Mouse (Mus musculus): ENCODE measurements around the gene Plxna2. TPM values are rescaled to one million over a fixed set of nuclear protein-coding genes. Genes with fewer than 3 reads are reported as not detected.
A peak's percentile ranks its signal among the peaks of the same experiment; 100 is the strongest.

Plxna2 gene
- total RNA-seq (2021) = 10 to 100 TPM; 25.8 to 26.7 TPM

DNA sequence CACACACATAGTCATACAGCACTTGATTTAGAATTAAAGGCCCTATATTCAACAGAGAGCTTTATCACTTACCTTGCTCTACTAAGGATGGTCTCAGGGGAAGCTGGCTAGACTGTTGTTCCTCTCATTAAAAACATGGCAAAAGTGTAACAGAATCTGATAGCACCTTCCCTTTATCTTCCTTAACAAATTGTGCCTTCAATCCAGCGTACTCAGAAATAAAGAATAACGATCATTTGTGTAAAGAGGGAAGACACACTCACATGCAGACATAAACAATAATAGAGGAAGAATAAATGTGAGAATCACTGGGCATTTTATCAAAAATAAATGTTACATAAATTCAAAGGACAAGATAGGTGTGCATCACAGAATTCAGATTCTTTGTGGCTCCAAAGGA is at the start of gene Plxna2:
Gene Plxna2 (plus strand): TSS at position 301 of the 400 bp plus-strand sequence.
- no peak for DNase-seq (ENCODE audit: low spot score)
- intact Hi-C loops (cut with DNase I) = loop anchor here (2.0 to 10.0 kb wide), 2 partner anchors 199 to 353 kb away; no protein-coding TSS in a partner anchor

DNA sequence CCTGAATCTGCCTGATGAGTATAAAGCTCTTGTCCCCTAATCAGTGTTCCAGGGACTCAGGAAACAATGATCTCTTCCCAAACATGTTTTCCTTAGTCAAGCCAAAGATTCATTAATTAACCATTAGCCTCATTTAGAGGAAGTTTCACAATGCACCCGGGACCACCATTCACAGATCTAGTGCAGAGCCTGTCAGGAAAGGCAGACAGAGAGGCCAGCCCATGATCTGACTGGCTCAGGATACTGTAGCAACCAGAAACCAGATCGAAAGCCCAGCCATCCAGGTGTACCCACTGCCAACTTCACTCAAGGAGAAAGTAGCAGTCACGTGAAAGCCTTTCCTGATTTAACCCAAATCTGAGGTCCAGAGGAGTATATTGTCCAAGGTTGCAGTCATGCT is 44.1 kb upstream of the Plxna2 start:
- intact Hi-C loops (cut with DNase I) = no loop called here
- DNase-seq (ENCODE audit: low spot score) = no peak

DNA sequence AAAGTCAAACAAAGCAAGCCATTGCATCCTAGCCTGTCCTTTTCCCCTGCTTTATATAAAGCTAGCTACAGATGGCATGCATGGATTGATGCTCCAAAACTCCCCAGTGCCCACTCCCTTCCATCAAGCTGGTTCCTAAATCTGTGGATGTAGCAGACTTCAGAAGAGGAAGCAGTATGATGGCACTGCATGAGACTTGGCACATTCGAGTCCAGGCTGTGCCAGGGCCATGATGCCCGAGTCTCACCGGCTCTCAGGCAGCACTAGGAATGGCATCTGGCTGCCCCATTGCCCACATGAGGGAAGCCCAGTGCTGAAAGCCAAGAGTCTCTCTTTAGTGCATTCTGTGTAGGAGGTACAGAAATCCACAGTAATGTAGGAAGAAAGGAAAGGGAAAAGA is 39.7 kb upstream of the Plxna2 start:
- intact Hi-C loops (cut with DNase I) = no loop called here
- no peak for DNase-seq (ENCODE audit: low spot score)

GRCm38 (mm10) chr1:194580539-194580938 is 37.5 kb upstream of the Plxna2 start:
- intact Hi-C loops (cut with DNase I) = no loop called here
- DNase-seq (ENCODE audit: low spot score) = no peak

- intact Hi-C loops (cut with DNase I) = no loop called here
- no peak for DNase-seq (ENCODE audit: low spot score)
Observed at GRCm38 (mm10) chr1:194586670-194587069, 31.3 kb upstream of the Plxna2 start.

GRCm38 (mm10) chr1:194587532-194587931 is 30.5 kb upstream of the Plxna2 start:
- intact Hi-C loops (cut with DNase I) = no loop called here
- DNase-seq (ENCODE audit: low spot score) = peak; percentile 10

- DNase-seq (ENCODE audit: low spot score) = no peak
- intact Hi-C loops (cut with DNase I) = no loop called here
Observed at GRCm38 (mm10) chr1:194587956-194588668, 29.9 kb upstream of the Plxna2 start.

- intact Hi-C loops (cut with DNase I) = no loop called here
- DNase-seq (ENCODE audit: low spot score) = no peak
Observed at GRCm38 (mm10) chr1:194588711-194589451, 29.1 kb upstream of the Plxna2 start.

GRCm38 (mm10) chr1:194593155-194593554 is 24.9 kb upstream of the Plxna2 start:
- no peak for DNase-seq (ENCODE audit: low spot score)
- intact Hi-C loops (cut with DNase I) = no loop called here

DNA sequence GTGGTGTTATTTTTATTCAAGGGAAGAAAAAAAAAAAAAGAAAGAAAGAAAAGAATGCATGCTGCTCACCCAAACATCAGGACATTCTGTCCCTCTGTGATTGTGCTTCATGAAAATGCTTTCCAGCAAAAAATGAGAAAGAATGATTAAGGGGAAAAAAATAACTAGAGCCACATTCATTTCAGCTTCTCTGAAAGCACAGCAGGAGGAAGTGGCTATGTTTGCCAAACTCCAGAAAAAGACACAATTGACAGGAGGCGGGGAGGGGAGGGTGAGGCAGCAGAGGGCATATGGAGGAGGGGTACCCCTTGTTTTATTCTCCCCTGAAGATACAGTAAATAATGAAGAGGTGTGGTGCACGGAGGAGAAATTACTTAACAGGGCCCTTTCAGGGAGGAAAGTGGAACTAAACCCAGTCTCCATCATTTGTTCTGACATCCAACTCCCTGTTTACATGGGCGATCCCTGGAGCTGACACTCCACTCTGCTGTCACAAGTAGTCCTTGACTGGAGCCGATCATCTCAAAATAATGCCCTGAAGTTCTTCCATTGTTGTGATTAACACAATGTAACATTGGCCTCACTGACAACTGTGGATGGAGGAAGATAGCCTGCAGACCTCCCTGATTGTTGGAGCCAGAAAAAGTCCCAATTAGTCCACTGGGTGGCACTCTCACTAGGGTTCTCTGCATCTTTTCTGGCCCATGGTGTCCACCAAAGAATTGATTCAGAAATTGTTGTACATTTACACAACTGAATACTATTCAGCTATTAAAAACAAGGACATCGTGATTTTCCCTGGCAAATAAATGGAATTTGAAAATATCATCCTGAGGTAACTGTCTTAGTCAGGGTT is 10.4 kb upstream of the Plxna2 start:
- no peak for DNase-seq (ENCODE audit: low spot score)
- intact Hi-C loops (cut with DNase I) = no loop called here

GRCm38 (mm10) chr1:194610516-194610915 is 7.5 kb upstream of the Plxna2 start:
- no peak for DNase-seq (ENCODE audit: low spot score)
- intact Hi-C loops (cut with DNase I) = loop anchor here (10.0 kb wide), 1 partner anchor 346 kb away; no protein-coding TSS in a partner anchor

DNA sequence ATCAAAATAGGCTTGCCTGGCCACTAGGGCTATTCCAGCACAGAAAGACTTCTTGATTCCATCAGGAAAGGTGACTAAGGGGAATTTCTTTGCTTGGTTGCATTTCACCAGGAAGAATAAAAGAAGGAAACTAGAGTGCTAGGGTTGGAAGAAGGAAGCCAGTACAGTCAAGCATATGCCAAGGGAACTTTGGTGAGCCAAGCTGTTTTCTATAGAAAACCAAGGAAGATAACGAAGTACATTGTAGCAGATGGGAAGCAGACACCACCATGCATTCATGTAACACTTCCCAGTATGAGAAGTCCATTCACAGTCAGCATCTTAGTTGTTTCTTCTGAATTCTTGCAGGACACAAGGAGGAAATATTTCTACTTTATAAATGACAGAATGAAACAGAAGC is 5.4 kb upstream of the Plxna2 start:
- intact Hi-C loops (cut with DNase I) = loop anchor here (10.0 kb wide), 1 partner anchor 348 kb away; no protein-coding TSS in a partner anchor

DNA sequence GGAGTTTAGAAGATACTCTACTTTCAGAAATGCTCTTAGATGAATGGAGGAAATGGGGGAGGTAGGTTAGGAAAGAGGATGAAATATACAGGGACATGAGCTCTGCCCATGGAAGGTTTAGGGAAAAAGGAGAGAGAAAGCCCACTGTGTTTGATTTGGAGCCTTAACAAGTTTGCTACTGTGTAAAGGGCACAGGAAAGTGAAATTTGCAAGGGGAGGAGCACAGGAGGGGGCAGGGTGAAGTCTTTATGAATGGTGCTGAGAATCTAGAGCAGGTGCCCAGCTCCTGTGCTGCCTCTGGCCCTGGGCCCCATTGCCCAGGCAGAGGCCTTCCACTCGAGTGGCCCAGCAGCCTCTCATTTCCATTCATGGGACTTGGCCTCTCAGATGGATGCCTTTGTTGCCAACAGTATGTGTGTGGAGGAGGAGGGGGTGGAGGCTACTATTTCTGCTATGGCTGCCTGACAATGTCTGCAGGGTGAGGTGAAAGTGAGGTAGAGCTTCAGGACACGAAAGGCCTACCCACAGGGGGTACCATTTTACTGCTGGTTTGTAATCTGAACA is 4.7 kb upstream of the Plxna2 start:
- intact Hi-C loops (cut with DNase I) = loop anchor here (10.0 kb wide), 1 partner anchor 349 kb away; no protein-coding TSS in a partner anchor
- DNase-seq (ENCODE audit: low spot score) = no peak

More for the DNA sequence above, 5.4 kb upstream of the Plxna2 start:
- no peak for DNase-seq (ENCODE audit: low spot score)

DNA sequence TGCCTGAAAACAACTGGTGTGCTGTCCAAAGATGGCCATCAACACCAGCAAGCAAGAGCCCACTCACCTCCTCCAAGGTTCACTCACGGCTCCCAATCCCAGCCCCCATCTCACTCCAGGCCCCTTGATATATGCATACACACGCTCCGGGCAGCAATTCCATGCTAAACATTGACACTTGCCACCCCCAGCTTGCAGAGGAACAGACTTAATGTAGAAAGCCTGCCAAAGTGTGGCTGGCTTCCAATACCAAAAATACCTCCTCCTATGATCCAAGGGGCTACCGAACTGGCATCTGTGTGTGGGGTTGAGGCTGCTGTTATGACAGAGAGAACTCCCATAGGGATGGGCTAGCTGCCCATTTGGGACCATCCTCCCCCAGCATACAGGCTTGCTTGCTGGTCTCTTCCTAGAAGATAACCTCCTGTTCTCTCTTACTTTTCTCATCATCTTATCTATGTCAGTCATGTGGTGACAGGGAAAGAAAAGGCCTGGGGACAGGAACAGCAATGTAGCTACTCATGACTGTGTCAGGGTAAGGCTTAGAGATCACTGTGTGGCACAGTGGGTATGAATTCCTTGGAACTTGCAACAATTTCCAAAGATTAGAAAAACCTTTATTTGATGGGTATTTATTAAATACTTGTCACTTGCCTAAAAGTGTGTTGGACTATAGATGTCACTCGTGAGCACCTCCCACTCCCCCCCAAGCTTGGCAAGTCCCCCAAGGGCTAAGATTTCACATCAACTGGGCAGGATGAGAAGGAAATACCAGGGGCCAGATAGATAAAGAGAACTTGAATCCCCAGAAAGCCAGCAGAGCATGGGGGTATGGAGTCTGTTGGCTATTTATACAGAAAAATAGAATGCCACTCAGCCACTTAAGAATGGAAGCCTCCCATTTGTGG is 3.8 kb upstream of the Plxna2 start:
- intact Hi-C loops (cut with DNase I) = loop anchor here (10.0 kb wide), 1 partner anchor 349 kb away; no protein-coding TSS in a partner anchor
- no peak for DNase-seq (ENCODE audit: low spot score)

GRCm38 (mm10) chr1:194616136-194616535 is 1.9 kb upstream of the Plxna2 start:
- no peak for DNase-seq (ENCODE audit: low spot score)
- intact Hi-C loops (cut with DNase I) = loop anchor here (10.0 kb wide), 1 partner anchor 351 kb away; no protein-coding TSS in a partner anchor

- intact Hi-C loops (cut with DNase I) = loop anchor here (1.0 to 10.0 kb wide), 3 partner anchors 103 to 354 kb away; no protein-coding TSS in a partner anchor
- DNase-seq (ENCODE audit: low spot score) = peak; percentile 43
Observed at GRCm38 (mm10) chr1:194618841-194619311, 858 bp downstream of the Plxna2 start.

DNA sequence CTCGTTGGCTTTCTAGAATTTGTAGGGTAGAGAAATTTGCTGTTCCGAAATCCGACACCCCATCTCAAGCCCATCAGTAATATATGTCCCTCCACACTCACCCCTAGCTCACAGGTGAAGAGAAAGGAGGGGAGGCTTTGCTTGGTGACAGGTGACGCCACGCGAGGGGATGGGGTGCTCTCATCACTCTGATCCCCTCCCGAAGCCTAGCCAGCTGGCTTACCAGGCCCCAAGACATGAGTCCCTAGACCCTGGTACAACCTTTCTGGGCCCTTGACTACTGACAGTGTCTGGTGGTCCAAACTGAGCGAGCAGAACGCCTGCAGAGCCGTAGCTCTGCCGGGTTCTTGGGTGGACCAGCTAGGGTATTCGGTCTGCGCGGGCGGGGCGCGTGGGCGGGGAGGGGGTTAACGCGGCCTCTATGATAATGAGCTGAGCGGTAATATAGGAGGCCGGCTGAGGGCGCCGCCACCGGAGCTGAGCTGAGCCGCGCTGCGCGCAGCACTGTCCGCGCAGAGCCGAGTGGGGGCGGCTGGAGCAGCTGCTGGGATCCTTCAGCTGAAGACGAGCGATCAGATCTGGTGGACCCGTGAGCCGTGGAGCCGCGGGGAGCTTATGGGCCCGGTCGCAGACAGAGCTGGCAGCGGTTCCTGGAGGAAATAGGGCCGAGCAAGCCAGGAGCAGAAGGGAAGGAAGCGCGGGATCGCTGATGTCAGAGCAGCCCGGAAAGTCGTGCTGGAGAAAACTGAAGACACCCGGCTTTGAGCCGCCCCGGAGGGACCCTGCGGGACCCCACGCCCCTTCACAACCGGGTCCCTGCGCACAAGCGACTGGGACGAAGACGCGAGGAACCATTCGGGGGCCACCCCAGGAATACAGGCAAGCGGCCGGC is 1.6 kb downstream of the Plxna2 start:
- DNase-seq (ENCODE audit: low spot score) = peak; percentile 78
- intact Hi-C loops (cut with DNase I) = loop anchor here (1.0 to 10.0 kb wide), 5 partner anchors 39 to 355 kb away; no protein-coding TSS in a partner anchor

Measured in heart, postnatal 25 days (tissue).